Mouse (Mus musculus) cerebellum, adult 11 months (tissue): ENCODE measurements at regions not wholly inside any gene's neighbourhood (a gene's known extent, or its start where the extent isn't known, plus 50 kb on each side); places are given as distances from the start of the nearest gene placed in this dataset.

ENCODE experiments used
- DNase-seq: peaks from one replicate; pipeline ENCODE4 v3.0.0; 2022

GRCm38 (mm10) chr6:36004701-36005100 is 383.2 kb upstream of the Chrm2 start:
- no peak for DNase-seq

- DNase-seq = no peak
These were observed 385.8 kb upstream of the Chrm2 start for GRCm38 (mm10) chr6:36002090-36002489.

- peak; percentile 63 for DNase-seq
These were observed 399.0 kb upstream of the Chrm2 start for GRCm38 (mm10) chr6:35988891-35989290.

- DNase-seq = no peak
These were observed 400.4 kb upstream of the Mtpn start for GRCm38 (mm10) chr6:35940071-35940470.

GRCm38 (mm10) chr6:35924189-35924588 is 384.5 kb upstream of the Mtpn start:
- peak; percentile 10 for DNase-seq

GRCm38 (mm10) chr6:35897990-35898389 is 358.3 kb upstream of the Mtpn start:
- no peak for DNase-seq

- DNase-seq = no peak
These were observed 356.0 kb upstream of the Mtpn start for GRCm38 (mm10) chr6:35895692-35896091.

- no peak for DNase-seq
These were observed 335.0 kb upstream of the Mtpn start for GRCm38 (mm10) chr6:35874671-35875070.

- DNase-seq = no peak
These were observed 331.7 kb upstream of the Mtpn start for GRCm38 (mm10) chr6:35871388-35871787.

GRCm38 (mm10) chr6:35864218-35864617 is 324.5 kb upstream of the Mtpn start:
- DNase-seq = no peak

GRCm38 (mm10) chr6:35853993-35854392 is 314.3 kb upstream of the Mtpn start:
- DNase-seq = no peak

GRCm38 (mm10) chr6:35816657-35817056 is 277.0 kb upstream of the Mtpn start:
- no peak for DNase-seq

GRCm38 (mm10) chr6:35814476-35814875 is 274.8 kb upstream of the Mtpn start:
- DNase-seq = peak; percentile 4

- no peak for DNase-seq
These were observed 266.1 kb upstream of the Mtpn start for GRCm38 (mm10) chr6:35805738-35806137.

GRCm38 (mm10) chr6:35804041-35804440 is 264.4 kb upstream of the Mtpn start:
- no peak for DNase-seq

GRCm38 (mm10) chr6:35779706-35780105 is 240.0 kb upstream of the Mtpn start:
- no peak for DNase-seq

- no peak for DNase-seq
These were observed 231.2 kb upstream of the Mtpn start for GRCm38 (mm10) chr6:35770907-35771306.

GRCm38 (mm10) chr6:35759606-35760246 is 220.0 kb upstream of the Mtpn start:
- DNase-seq = no peak

GRCm38 (mm10) chr6:35746034-35746433 is 206.3 kb upstream of the Mtpn start:
- DNase-seq = no peak

GRCm38 (mm10) chr6:35705587-35705986 is 165.9 kb upstream of the Mtpn start:
- DNase-seq = peak; percentile 32

GRCm38 (mm10) chr6:35667062-35667461 is 127.4 kb upstream of the Mtpn start:
- DNase-seq = no peak

- no peak for DNase-seq
These were observed 111.7 kb upstream of the Mtpn start for GRCm38 (mm10) chr6:35651401-35651800.

- no peak for DNase-seq
These were observed 105.5 kb upstream of the Mtpn start for GRCm38 (mm10) chr6:35645210-35645609.

- no peak for DNase-seq
These were observed 101.0 kb upstream of the Mtpn start for GRCm38 (mm10) chr6:35640672-35641071.

GRCm38 (mm10) chr6:35608336-35608735 is 68.6 kb upstream of the Mtpn start:
- no peak for DNase-seq
